Mouse (Mus musculus): ENCODE data around the gene Mbnl2.

- TF ChIP-seq CHD2 (IDR thresholded peaks at IDR 0.05; ENCODE audit: low read depth, low read length) (no peak), ZNF384 (IDR thresholded peaks at IDR 0.05; ENCODE audit: low read depth, low read length) (no peak), ZC3H11A (IDR thresholded peaks at IDR 0.05; ENCODE audit: borderline replicate concordance, low read depth, low read length) (no peak), MAFK (IDR thresholded peaks at IDR 0.05; ENCODE audit: insufficient read depth, low read depth, low read length) (no peak)
Measured at GRCm38 (mm10) chr14:120296231-120297006, 20.9 kb downstream of the Mbnl2 start.
